8 mouse cellular contexts compared by ENCODE assay signal in genomic region chr15:31365041-31365719, GRCm38 (mm10). TPM values are rescaled to one million over a fixed set of nuclear protein-coding genes. Genes with fewer than 3 reads are reported as not detected.
A peak's percentile ranks its signal among the peaks of the same experiment; 100 is the strongest.
DNase-seq lines count a peak whose midpoint lies in the region; ATAC-seq and TF ChIP-seq lines count a peak whose summit lies in the region.

No protein-coding gene starts in this region.

- peak overlapping the region; percentile 73 for H3K9ac ChIP-seq in lung, embryonic 16.5 days (ENCODE audit: low read length)
- no peak overlapping the region for H3K9ac ChIP-seq in embryonic facial prominence, embryonic 15.5 days
- no peak overlapping the region; the same call in 1 of the 2 replicates for H3K9ac ChIP-seq in limb, embryonic 11.5 days (ENCODE audit: low read length)

- peaks cover 24% of the 10 kb centered on the region for H3K4me1 ChIP-seq in lung, embryonic 16.5 days (replicated peaks; ENCODE audit: control insufficient read depth, insufficient read depth, low read length)
- peaks cover 31% of the 10 kb centered on the region for H3K4me1 ChIP-seq in embryonic facial prominence, embryonic 15.5 days
- H3K4me1 ChIP-seq in limb, embryonic 11.5 days (ENCODE audit: control insufficient read depth, insufficient read depth, low read length): peaks cover 24% of the 10 kb centered on the region; the same call in 1 of the 2 replicates
- peaks cover 3% of the 10 kb centered on the region; the same call in 1 of the 2 replicates for H3K4me1 ChIP-seq in small intestine, adult 2 months (ENCODE audit: control insufficient read depth, insufficient read depth, insufficient read length, low read length)

- no peak for TF ChIP-seq POLR2A in small intestine, adult 2 months (IDR thresholded peaks at IDR 0.05; ENCODE audit: low read depth, low read length)

- no peak for TF ChIP-seq CTCF in small intestine, adult 2 months (IDR thresholded peaks at IDR 0.05; ENCODE audit: extremely low read depth, insufficient read length, insufficient replicate concordance, low read depth, low read length)

- H3K4me3 ChIP-seq in lung, embryonic 16.5 days (ENCODE audit: low read length): peak overlapping the region; percentile 72
- H3K4me3 ChIP-seq in embryonic facial prominence, embryonic 15.5 days (replicated peaks): peak overlapping the region; percentile 61
- H3K4me3 ChIP-seq in limb, embryonic 11.5 days (ENCODE audit: low read depth, low read length): peak overlapping the region; percentile 55
- H3K4me3 ChIP-seq in small intestine, adult 2 months (ENCODE audit: low read depth, low read length): peak overlapping the region; percentile 60

- no peak for ATAC-seq in lung, embryonic 16.5 days (ENCODE audit: low read depth)
- ATAC-seq in embryonic facial prominence, embryonic 15.5 days (ENCODE audit: insufficient number of reproducible peaks, low FRiP score, low TSS enrichment, low read depth): no peak
- ATAC-seq in limb, embryonic 11.5 days (ENCODE audit: insufficient number of reproducible peaks, low FRiP score, low TSS enrichment, low read depth): no peak

- H3K36me3 ChIP-seq in lung, embryonic 16.5 days (ENCODE audit: control insufficient read depth, insufficient read depth, low read length): no peaks in the 10 kb centered on the region
- no peaks in the 10 kb centered on the region for H3K36me3 ChIP-seq in embryonic facial prominence, embryonic 15.5 days
- H3K36me3 ChIP-seq in limb, embryonic 11.5 days (ENCODE audit: control insufficient read depth, insufficient read depth, low read length): no peaks in the 10 kb centered on the region
- no peaks in the 10 kb centered on the region for H3K36me3 ChIP-seq in small intestine, adult 2 months (ENCODE audit: control insufficient read depth, insufficient read depth, low read length)

- no peaks in the 10 kb centered on the region for H3K9me3 ChIP-seq in lung, embryonic 16.5 days (ENCODE audit: control insufficient read depth, low read length)
- no peaks in the 10 kb centered on the region for H3K9me3 ChIP-seq in embryonic facial prominence, embryonic 15.5 days (replicated peaks)
- no peaks in the 10 kb centered on the region for H3K9me3 ChIP-seq in limb, embryonic 11.5 days (ENCODE audit: control insufficient read depth, low read length)

- peaks cover 27% of the 10 kb centered on the region for H3K27me3 ChIP-seq in lung, embryonic 16.5 days (ENCODE audit: control insufficient read depth, insufficient read depth, low read depth, low read length)
- H3K27me3 ChIP-seq in embryonic facial prominence, embryonic 15.5 days: peaks cover 53% of the 10 kb centered on the region
- peaks cover 47% of the 10 kb centered on the region for H3K27me3 ChIP-seq in limb, embryonic 11.5 days (ENCODE audit: control insufficient read depth, insufficient read depth, low read length)
- H3K27me3 ChIP-seq in small intestine, adult 2 months (ENCODE audit: control insufficient read depth, insufficient read depth, low read length): peaks cover 43% of the 10 kb centered on the region

- H3K4me2 ChIP-seq in lung, embryonic 16.5 days (ENCODE audit: low read depth, low read length): peak overlapping the region; percentile 100
- peak overlapping the region; percentile 100 for H3K4me2 ChIP-seq in embryonic facial prominence, embryonic 15.5 days (replicated peaks)
- peak overlapping the region; percentile 100; the same call in 1 of the 2 replicates for H3K4me2 ChIP-seq in limb, embryonic 11.5 days (ENCODE audit: low read depth, severe bottlenecking)

- 30% methylated on average over 11 of the region's 11 CpGs for WGBS in lung, embryonic 16.5 days
- 15% methylated on average over 11 of the region's 11 CpGs for WGBS in embryonic facial prominence, embryonic 15.5 days
- 15% methylated on average over 11 of the region's 11 CpGs for WGBS in limb, embryonic 11.5 days
- 41% methylated on average over 11 of the region's 11 CpGs for WGBS in small intestine, adult 2 months

- DNase-seq in lung, postnatal 10 days: no peak
- no peak for DNase-seq in limb, embryonic 11.5 days (ENCODE audit: low spot score)
- no peak for DNase-seq in cerebellum, adult 11 months
- no peak for DNase-seq in right cerebral cortex, postnatal 36 days (ENCODE audit: low spot score in 2 of 2)
- DNase-seq in cerebellum, postnatal 25 days: no peak

- no peak overlapping the region for H3K27ac ChIP-seq in lung, embryonic 16.5 days (ENCODE audit: low read length)
- no peak overlapping the region for H3K27ac ChIP-seq in embryonic facial prominence, embryonic 15.5 days (replicated peaks)
- no peak overlapping the region for H3K27ac ChIP-seq in limb, embryonic 11.5 days (replicated peaks; ENCODE audit: low read depth, low read length)
- H3K27ac ChIP-seq in small intestine, adult 2 months (ENCODE audit: insufficient read depth, low read depth, low read length): no peak overlapping the region

RNA-seq across cellular contexts. Expression of gene Ankrd33b, which starts 2.3 kb away (rescaled TPM):
- 3.5 and 3.9 TPM in 2 replicates for polyA plus RNA-seq in lung, embryonic 16.5 days (2015; fragmentation: Nextera tagmentation; extraction: Ambion mirVana)
- polyA plus RNA-seq in embryonic facial prominence, embryonic 15.5 days (2015; fragmentation: Nextera tagmentation; extraction: Ambion mirVana): 0.80 and 1.1 TPM in 2 replicates
- 0.36 and 0.40 TPM in 2 replicates for polyA plus RNA-seq in limb, embryonic 11.5 days (2014; fragmentation: Nextera tagmentation; extraction: Ambion mirVana)
- 0.52 and 0.65 TPM in 2 replicates for polyA plus RNA-seq in small intestine, adult 2 months (2012; rRNA removed)
